Mouse (Mus musculus) brown adipose tissue, adult 24 weeks (tissue): ENCODE results near the gene Gpr6. TPM values are rescaled to one million over a fixed set of nuclear protein-coding genes. Genes with fewer than 3 reads are reported as not detected.

Experiments used
- H3K27ac ChIP-seq: fragments of 200-500 bp; replicated peaks from 2 replicates; pipeline ENCODE4 v1.5.1; 2012; ENCODE audit warnings: low read depth, mild to moderate bottlenecking, low read length
- H3K4me1 ChIP-seq: fragments of 200-500 bp; 2 replicates; pipeline ENCODE4 v1.6.1; 2012; ENCODE audit warnings: low read length, mixed read lengths; ENCODE audit not compliant: control insufficient read depth, insufficient read depth, insufficient read length
- H3K4me3 ChIP-seq: fragments of 200-500 bp; 2 replicates; pipeline ENCODE4 v1.5.1; 2012; ENCODE audit warnings: low read depth, mild to moderate bottlenecking, low read length, moderate library complexity; ENCODE audit not compliant: insufficient read depth
- polyA plus RNA-seq: library from polyadenylated mRNA; stranded (reverse); fragments of >200 nt; gene quantifications from 2 replicates; pipeline ENCODE4 v1.2.4, GENCODE M21; 2012; ENCODE audit not compliant: missing spikeins, insufficient read depth, insufficient read length

Gene Gpr6
- polyA plus RNA-seq, 1 experiment = not detected

DNA sequence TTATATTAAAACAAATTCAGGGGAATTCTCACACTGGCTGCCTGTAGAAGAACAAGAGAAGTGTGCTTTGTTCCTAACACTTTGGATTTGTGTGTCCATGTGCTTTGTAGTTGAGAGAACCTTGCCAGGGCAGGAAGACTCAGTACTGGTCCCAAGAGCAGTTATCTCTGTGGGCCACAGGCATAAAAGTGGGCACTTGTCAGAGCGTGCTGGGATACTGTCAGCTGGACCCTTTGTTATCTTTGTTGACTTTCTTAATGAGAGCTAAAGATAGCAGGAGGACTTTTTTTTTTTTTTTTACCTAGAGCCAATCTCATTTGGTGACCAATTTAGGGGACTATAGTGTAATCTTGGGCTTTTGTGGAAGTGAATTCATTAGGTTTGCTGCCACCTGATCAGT is 47.2 kb downstream of the Gpr6 start:
- Histone ChIP-seq H3K4me3 (no peak overlapping the region), H3K4me1 (no peaks in the 10 kb centered on the region), H3K27ac (no peak overlapping the region)

DNA sequence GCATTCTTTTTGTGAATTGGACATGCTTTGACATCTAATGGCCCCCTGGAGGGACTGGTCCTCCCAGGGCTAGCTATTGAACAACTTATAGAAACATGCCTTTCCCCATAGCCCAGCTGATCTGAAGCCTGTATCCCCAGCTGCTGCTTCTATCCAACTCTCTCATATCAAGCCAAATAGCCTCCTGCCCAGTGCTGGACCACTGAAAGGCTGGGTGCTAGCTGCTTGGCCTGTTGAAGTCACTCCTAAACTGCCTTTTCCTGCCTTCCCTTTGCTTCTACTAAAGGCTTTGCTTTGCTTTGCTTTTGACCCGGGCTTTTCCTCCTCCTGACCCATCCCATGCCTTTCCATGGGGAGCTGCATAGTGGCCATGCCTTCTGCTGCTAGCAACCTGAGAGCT is 47.7 kb downstream of the Gpr6 start:
- H3K27ac ChIP-seq = no peak overlapping the region
- H3K4me3 ChIP-seq = no peak overlapping the region

DNA sequence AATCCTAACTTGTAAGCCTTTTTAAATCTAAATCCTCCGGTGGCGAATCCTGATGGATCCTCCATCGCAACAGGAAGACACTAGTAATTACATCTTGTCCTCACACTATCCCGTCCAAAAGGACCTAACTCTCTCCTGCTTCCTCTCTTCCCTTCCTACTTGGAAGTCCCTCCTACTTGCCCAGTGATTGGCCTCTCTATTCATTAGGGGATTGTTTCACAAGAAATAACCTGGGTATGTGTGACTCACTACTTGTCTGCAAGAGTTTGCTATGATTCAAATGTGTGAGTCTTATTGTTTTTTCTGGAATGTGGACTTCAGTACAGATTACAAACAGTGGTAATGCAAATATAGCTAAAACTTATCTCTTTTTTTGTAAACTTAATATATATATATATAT is 49.9 kb downstream of the Gpr6 start:
- Histone ChIP-seq H3K27ac (no peak overlapping the region), H3K4me1 (no peaks in the 10 kb centered on the region), H3K4me3 (no peak overlapping the region)

More for the DNA sequence above, 47.7 kb downstream of the Gpr6 start:
- H3K4me1 ChIP-seq = no peaks in the 10 kb centered on the region

Other genes starting within 250 kb of the Gpr6 start
- gene Cdc40, start 189.0 kb downstream of the Gpr6 start, polyA plus RNA-seq = 12.2 and 13.7 TPM in 2 replicates
- gene Wasf1, start 188.8 kb downstream of the Gpr6 start, polyA plus RNA-seq = 0.40 TPM in 1 of 2 replicates, not detected in the other
- 11.8 and 12.9 TPM in 2 replicates for gene Fig4, start 231.0 kb upstream of the Gpr6 start, polyA plus RNA-seq
- not detected in 2 replicates for gene Ak9, start 231.7 kb upstream of the Gpr6 start, polyA plus RNA-seq